Mouse (Mus musculus): ENCODE data around the gene Gprin3. TPM values are rescaled to one million over a fixed set of nuclear protein-coding genes. Genes with fewer than 3 reads are reported as not detected.

The Gprin3 gene
- polyA plus RNA-seq, 1 experiment, result 0.32 TPM

GRCm38 (mm10) chr6:59433116-59433515, 7.0 kb upstream of the Gprin3 start:
- no peak overlapping the region for H3K4me3 ChIP-seq (ENCODE audit: insufficient read depth, poor library complexity, severe bottlenecking)
- no peak for TF ChIP-seq CEBPB (IDR thresholded peaks at IDR 0.05; ENCODE audit: low read depth)
- no peak for TF ChIP-seq MYOG (IDR thresholded peaks at IDR 0.05; ENCODE audit: control insufficient read depth, extremely low read depth, insufficient read length)
- no peak for TF ChIP-seq FOSL1 (IDR thresholded peaks at IDR 0.05; ENCODE audit: insufficient read depth, low read length, poor library complexity, severe bottlenecking)
- no peak for TF ChIP-seq CTCF (IDR thresholded peaks at IDR 0.05; ENCODE audit: control insufficient read depth, insufficient read depth, insufficient read length)
- no peak for TF ChIP-seq MAX (IDR thresholded peaks at IDR 0.05)
- no peak for TF ChIP-seq USF1 (IDR thresholded peaks at IDR 0.05; ENCODE audit: low read depth)
- no peak for TF ChIP-seq MYOD1 (IDR thresholded peaks at IDR 0.05; ENCODE audit: control insufficient read depth, insufficient read length, low read depth)
- H3K36me3 ChIP-seq (ENCODE audit: control insufficient read depth, insufficient read depth), result no peaks in the 10 kb centered on the region
- no peak overlapping the region for H3ac ChIP-seq (ENCODE audit: control insufficient read depth, insufficient read length, low read depth)
- H3K79me3 ChIP-seq (ENCODE audit: low read depth), result no peaks in the 10 kb centered on the region
- no peaks in the 10 kb centered on the region for H3K79me2 ChIP-seq (ENCODE audit: control insufficient read depth, insufficient read depth)
- H3K27me3 ChIP-seq (ENCODE audit: control insufficient read depth, insufficient read depth, insufficient read length), result no peaks in the 10 kb centered on the region

GRCm38 (mm10) chr6:59426534-59426885, 416 bp upstream of the Gprin3 start:
- Histone ChIP-seq H3K4me3 (ENCODE audit: insufficient read depth, poor library complexity, severe bottlenecking) (no peak overlapping the region), H3K27me3 (ENCODE audit: control insufficient read depth, insufficient read depth, insufficient read length) (no peaks in the 10 kb centered on the region), H3ac (ENCODE audit: control insufficient read depth, insufficient read length, low read depth) (no peak overlapping the region), H3K36me3 (ENCODE audit: control insufficient read depth, insufficient read depth) (no peaks in the 10 kb centered on the region), H3K79me2 (ENCODE audit: control insufficient read depth, insufficient read depth) (no peaks in the 10 kb centered on the region), H3K79me3 (ENCODE audit: low read depth) (no peaks in the 10 kb centered on the region)
- TF ChIP-seq FOSL1 (IDR thresholded peaks at IDR 0.05; ENCODE audit: insufficient read depth, low read length, poor library complexity, severe bottlenecking), result no peak
- TF ChIP-seq USF1 (IDR thresholded peaks at IDR 0.05; ENCODE audit: low read depth), result no peak
- TF ChIP-seq MAX (IDR thresholded peaks at IDR 0.05), result no peak
- TF ChIP-seq CTCF (IDR thresholded peaks at IDR 0.05; ENCODE audit: control insufficient read depth, insufficient read depth, insufficient read length), result no peak
- no peak for TF ChIP-seq CEBPB (IDR thresholded peaks at IDR 0.05; ENCODE audit: low read depth)
- no peak for TF ChIP-seq MYOG (IDR thresholded peaks at IDR 0.05; ENCODE audit: control insufficient read depth, extremely low read depth, insufficient read length)
- TF ChIP-seq MYOD1 (IDR thresholded peaks at IDR 0.05; ENCODE audit: control insufficient read depth, insufficient read length, low read depth), result no peak

- Histone ChIP-seq H3K4me3 (ENCODE audit: insufficient read depth, poor library complexity, severe bottlenecking) (no peak overlapping the region), H3K79me2 (ENCODE audit: control insufficient read depth, insufficient read depth) (no peaks in the 10 kb centered on the region)
Observed at GRCm38 (mm10) chr6:59424871-59425740, 988 bp downstream of the Gprin3 start.

GRCm38 (mm10) chr6:59423836-59424235, 2.3 kb downstream of the Gprin3 start:
- TF ChIP-seq USF1 (IDR thresholded peaks at IDR 0.05; ENCODE audit: low read depth) (no peak), CTCF (IDR thresholded peaks at IDR 0.05; ENCODE audit: control insufficient read depth, insufficient read depth, insufficient read length) (no peak), FOSL1 (IDR thresholded peaks at IDR 0.05; ENCODE audit: insufficient read depth, low read length, poor library complexity, severe bottlenecking) (no peak), MAX (IDR thresholded peaks at IDR 0.05) (no peak), CEBPB (IDR thresholded peaks at IDR 0.05; ENCODE audit: low read depth) (no peak)
- no peak overlapping the region for H3K4me3 ChIP-seq (ENCODE audit: insufficient read depth, poor library complexity, severe bottlenecking)
- no peaks in the 10 kb centered on the region for H3K36me3 ChIP-seq (ENCODE audit: control insufficient read depth, insufficient read depth)
- no peaks in the 10 kb centered on the region for H3K79me2 ChIP-seq (ENCODE audit: control insufficient read depth, insufficient read depth)
- no peaks in the 10 kb centered on the region for H3K27me3 ChIP-seq (ENCODE audit: control insufficient read depth, insufficient read depth, insufficient read length)
- no peak overlapping the region for H3ac ChIP-seq (ENCODE audit: control insufficient read depth, insufficient read length, low read depth)
- H3K79me3 ChIP-seq (ENCODE audit: low read depth), result no peaks in the 10 kb centered on the region

More at GRCm38 (mm10) chr6:59424871-59425740, 988 bp downstream of the Gprin3 start:
- TF ChIP-seq MYOD1 (IDR thresholded peaks at IDR 0.05; ENCODE audit: control insufficient read depth, insufficient read length, low read depth), result no peak
- no peak for TF ChIP-seq CEBPB (IDR thresholded peaks at IDR 0.05; ENCODE audit: low read depth)
- no peak for TF ChIP-seq USF1 (IDR thresholded peaks at IDR 0.05; ENCODE audit: low read depth)
- TF ChIP-seq MAX (IDR thresholded peaks at IDR 0.05), result no peak
- no peak for TF ChIP-seq FOSL1 (IDR thresholded peaks at IDR 0.05; ENCODE audit: insufficient read depth, low read length, poor library complexity, severe bottlenecking)
- no peak for TF ChIP-seq CTCF (IDR thresholded peaks at IDR 0.05; ENCODE audit: control insufficient read depth, insufficient read depth, insufficient read length)
- TF ChIP-seq MYOG (IDR thresholded peaks at IDR 0.05; ENCODE audit: control insufficient read depth, extremely low read depth, insufficient read length), result no peak
- Histone ChIP-seq H3K79me3 (ENCODE audit: low read depth) (no peaks in the 10 kb centered on the region), H3ac (ENCODE audit: control insufficient read depth, insufficient read length, low read depth) (no peak overlapping the region), H3K27me3 (ENCODE audit: control insufficient read depth, insufficient read depth, insufficient read length) (no peaks in the 10 kb centered on the region), H3K36me3 (ENCODE audit: control insufficient read depth, insufficient read depth) (no peaks in the 10 kb centered on the region)

GRCm38 (mm10) chr6:59419264-59419663, 6.8 kb downstream of the Gprin3 start:
- no peaks in the 10 kb centered on the region for H3K27me3 ChIP-seq (ENCODE audit: control insufficient read depth, insufficient read depth, insufficient read length)

More at GRCm38 (mm10) chr6:59419264-59419663, 6.8 kb downstream of the Gprin3 start:
- no peaks in the 10 kb centered on the region for H3K79me3 ChIP-seq (ENCODE audit: low read depth)
- no peaks in the 10 kb centered on the region for H3K79me2 ChIP-seq (ENCODE audit: control insufficient read depth, insufficient read depth)
- no peak overlapping the region for H3K4me3 ChIP-seq (ENCODE audit: insufficient read depth, poor library complexity, severe bottlenecking)
- no peaks in the 10 kb centered on the region for H3K36me3 ChIP-seq (ENCODE audit: control insufficient read depth, insufficient read depth)
- H3ac ChIP-seq (ENCODE audit: control insufficient read depth, insufficient read length, low read depth), result no peak overlapping the region
- no peak for TF ChIP-seq MYOD1 (IDR thresholded peaks at IDR 0.05; ENCODE audit: control insufficient read depth, insufficient read length, low read depth)
- no peak for TF ChIP-seq FOSL1 (IDR thresholded peaks at IDR 0.05; ENCODE audit: insufficient read depth, low read length, poor library complexity, severe bottlenecking)
- no peak for TF ChIP-seq MYOG (IDR thresholded peaks at IDR 0.05; ENCODE audit: control insufficient read depth, extremely low read depth, insufficient read length)
- TF ChIP-seq CEBPB (IDR thresholded peaks at IDR 0.05; ENCODE audit: low read depth), result no peak

All from C2C12 (cell line).